Mouse (Mus musculus) megakaryocyte, embryonic 14.5 days (primary cell): ENCODE data around the gene Atf7ip.

ENCODE experiments used
- FLI1 ChIP-seq: IDR thresholded peaks from 2 replicates; pipeline ENCODE4 v1.6.1; 2012; ENCODE audit warnings: low read length, inconsistent platforms, mixed read lengths
- GATA1 ChIP-seq: IDR thresholded peaks from 3 replicates; pipeline ENCODE4 v1.6.1; 2012; ENCODE audit warnings: mixed read lengths, low read length, inconsistent platforms, borderline replicate concordance

- no peak for TF ChIP-seq GATA1
- no peak for TF ChIP-seq FLI1
These were observed 49.6 kb downstream of the Atf7ip start for GRCm38 (mm10) chr6:136555523-136555915.
